Mouse (Mus musculus) ovary, postnatal 10 days (tissue): ENCODE data around the gene Grasp.

Source experiments
- DNase-seq: peaks from one replicate; pipeline ENCODE4 v3.0.0; 2022; ENCODE audit warnings: low spot score

Gene Grasp

DNA sequence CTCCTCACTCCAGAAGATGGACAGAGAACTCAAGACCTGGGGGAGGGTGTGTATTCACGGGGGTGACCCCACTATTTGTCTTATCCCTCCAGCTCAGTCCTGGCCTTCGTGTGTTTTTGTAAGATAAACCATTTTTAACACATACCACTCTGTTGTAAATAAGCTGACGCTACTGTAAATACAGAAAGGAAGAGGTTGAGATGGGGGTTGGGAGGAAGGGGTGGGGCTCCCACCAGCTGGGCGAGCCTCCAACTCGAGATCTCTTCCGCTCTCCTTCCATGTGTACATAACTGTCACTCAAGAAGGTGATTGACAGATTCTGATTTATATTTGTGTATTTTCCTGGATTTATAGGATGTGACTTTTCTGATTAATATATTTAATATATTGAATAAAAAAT is 50.4 kb downstream of the Grasp start:
- DNase-seq, result no peak

DNA sequence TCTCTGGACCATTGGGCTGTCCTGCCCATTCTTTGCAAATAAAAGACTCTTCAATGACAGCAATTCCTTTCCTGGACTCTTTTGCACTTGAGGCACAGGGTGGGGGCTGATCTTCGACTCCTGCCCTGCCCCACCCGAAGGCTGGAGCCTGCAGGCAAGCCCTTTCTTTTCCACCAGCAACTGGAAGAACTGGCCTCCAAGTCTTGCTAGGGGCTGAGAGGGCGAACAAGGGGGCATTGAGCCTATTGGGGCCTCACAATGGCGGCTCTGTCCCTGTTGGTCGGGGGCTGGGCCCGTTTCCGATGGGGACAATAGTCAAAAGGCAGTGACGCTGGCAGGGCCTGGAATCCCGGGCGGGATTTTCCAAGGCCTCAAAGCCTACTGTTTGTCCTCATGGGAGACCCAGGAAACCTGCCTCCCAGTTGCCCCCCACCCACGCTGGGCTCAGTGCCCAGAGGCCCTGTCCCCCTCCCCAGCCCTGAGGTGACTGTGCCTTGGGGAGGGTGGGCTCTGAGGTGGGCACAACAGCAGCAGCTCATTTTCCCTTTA is 53.4 kb downstream of the Grasp start:
- DNase-seq, result no peak

DNA sequence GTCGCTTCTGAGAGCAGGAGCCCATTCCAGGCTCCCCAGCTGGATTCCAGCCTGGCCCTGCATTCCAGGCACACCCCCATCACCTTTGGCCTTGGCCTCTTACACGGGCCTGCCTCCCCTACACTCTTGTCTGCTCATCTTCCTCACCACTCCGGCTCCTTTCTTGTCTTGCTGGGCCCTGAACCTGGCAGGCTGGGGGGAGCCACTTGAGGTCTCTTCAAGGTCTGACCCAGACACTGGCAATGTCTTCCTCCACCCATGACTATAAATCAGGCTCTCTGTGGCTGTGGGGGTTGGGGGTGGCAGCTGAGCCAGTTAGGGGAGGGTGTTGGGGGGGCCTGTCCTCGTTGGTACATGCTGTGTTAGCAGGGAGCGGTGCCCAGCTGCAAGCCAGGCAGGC is 54.6 kb downstream of the Grasp start:
- no peak for DNase-seq

DNA sequence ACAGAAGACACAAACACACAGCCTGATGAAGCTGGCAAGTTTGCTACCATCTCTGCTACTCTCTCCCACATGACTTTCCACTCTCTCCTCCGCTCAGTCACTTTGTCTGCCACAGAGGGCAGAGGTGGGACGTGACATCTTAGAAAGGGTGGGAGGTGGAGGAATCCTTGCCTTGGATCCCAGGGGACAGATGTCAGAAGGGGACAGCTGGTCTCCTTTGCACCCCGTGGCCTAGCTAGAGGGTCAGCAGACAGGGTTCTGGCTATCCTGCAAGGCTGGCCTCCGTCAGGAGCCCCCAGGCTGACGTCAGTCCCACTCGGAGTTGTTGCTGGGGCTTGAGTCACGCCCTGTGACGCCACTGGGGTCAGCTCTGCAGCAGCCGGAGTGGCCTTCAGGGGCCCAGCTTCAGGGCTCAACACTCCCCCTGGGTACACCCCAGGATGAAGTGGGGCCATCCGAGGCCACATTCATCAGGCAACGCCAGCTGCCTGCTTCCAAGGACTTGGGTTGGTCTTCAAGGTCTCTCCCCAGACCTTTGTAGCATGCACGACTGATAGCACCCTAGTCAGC is 55.5 kb downstream of the Grasp start:
- DNase-seq, result no peak
